Mouse (Mus musculus) CH12.LX (cell line): ENCODE results near the gene Scrn3. TPM values are rescaled to one million over a fixed set of nuclear protein-coding genes. Genes with fewer than 3 reads are reported as not detected.
A peak's percentile ranks its signal among the peaks of the same experiment; 100 is the strongest.

Source experiments
- DNase-seq: peaks from one replicate; pipeline ENCODE4 v3.0.0-alpha.2; 2013; ENCODE audit errors: extremely low read depth
- H3K27ac ChIP-seq: 2 replicates; pipeline ENCODE4 v1.5.1; 2012; ENCODE audit warnings: low read depth, mild to moderate bottlenecking, control low read depth, moderate library complexity; ENCODE audit not compliant: insufficient read depth
- H3K27me3 ChIP-seq: replicated peaks from 2 replicates; pipeline ENCODE3; 2012; ENCODE audit warnings: inconsistent platforms
- H3K36me3 ChIP-seq, 2 experiments: replicated peaks in 1 of 2; 2 replicates each; pipeline versions ENCODE3 to v1.6.1; 2012; ENCODE audit warnings: inconsistent platforms in 1 of 2, low read length in 1 of 2, mild to moderate bottlenecking in 1 of 2, mixed read lengths in 1 of 2, moderate library complexity in 1 of 2; ENCODE audit not compliant: control insufficient read depth in 1 of 2, insufficient read depth in 1 of 2
- H3K4me1 ChIP-seq, 2 experiments: 2 replicates each; pipeline ENCODE4 v1.6.1; 2012; ENCODE audit warnings: inconsistent platforms in 1 of 2, moderate library complexity in 1 of 2; ENCODE audit not compliant: insufficient read depth in 2 of 2, control insufficient read depth in 1 of 2
- H3K4me2 ChIP-seq: 2 replicates; pipeline ENCODE4 v1.6.1; 2012; ENCODE audit warnings: low read depth, mild to moderate bottlenecking, control low read depth; ENCODE audit not compliant: poor library complexity, insufficient read depth, severe bottlenecking
- H3K4me3 ChIP-seq, 3 experiments: fragments of 150-350 bp in 1 of 3; sonication (generic) in 1 of 3; replicated peaks in 1 of 3; 2 replicates each; pipeline versions ENCODE3 to v1.5.1; 2011 to 2012; ENCODE audit warnings: low read depth in 2 of 3, low read length in 2 of 3, mild to moderate bottlenecking in 2 of 3, moderate library complexity in 2 of 3, control low read depth in 1 of 3, improper control_type of control experiment in 1 of 3, inconsistent platforms in 1 of 3, mixed read lengths in 1 of 3; ENCODE audit not compliant: poor library complexity in 1 of 3
- H3K79me2 ChIP-seq: replicated peaks from 2 replicates; pipeline ENCODE4 v1.6.1; 2012; ENCODE audit warnings: mild to moderate bottlenecking, moderate library complexity; ENCODE audit not compliant: control insufficient read depth, poor library complexity, insufficient read depth, severe bottlenecking; ENCODE audit errors: extremely low read depth
- H3K9ac ChIP-seq: 2 replicates; pipeline ENCODE4 v1.6.1; 2012; ENCODE audit warnings: low read depth, mild to moderate bottlenecking, control low read depth, moderate library complexity; ENCODE audit not compliant: insufficient read depth
- H3K9me3 ChIP-seq: replicated peaks from 2 replicates; pipeline ENCODE3; 2012; ENCODE audit warnings: low read length, inconsistent platforms, mixed read lengths
- CHD1 ChIP-seq: IDR thresholded peaks from 2 replicates; pipeline ENCODE4 v1.6.1; 2012; ENCODE audit warnings: low read depth, low read length, improper control_type of control experiment, inconsistent platforms
- CTCF ChIP-seq, 2 experiments: IDR thresholded peaks in 1 of 2; conservative IDR thresholded peaks in 1 of 2; 2 replicates each; pipeline ENCODE4 v1.5.1; 2011 to 2012; ENCODE audit warnings: low read depth in 2 of 2, low read length in 2 of 2, improper control_type of control experiment in 1 of 2, inconsistent platforms in 1 of 2, mild to moderate bottlenecking in 1 of 2, moderate library complexity in 1 of 2
- E2F4 ChIP-seq: IDR thresholded peaks from 2 replicates; pipeline ENCODE4 v1.6.1; 2011; ENCODE audit warnings: low read depth, low read length, improper control_type of control experiment; ENCODE audit not compliant: insufficient replicate concordance
- ELF1 ChIP-seq: IDR thresholded peaks from 2 replicates; pipeline ENCODE4 v1.6.1; 2014; ENCODE audit warnings: low read depth, mild to moderate bottlenecking, inconsistent platforms, low read length, improper control_type of control experiment
- EP300 ChIP-seq: IDR thresholded peaks from 2 replicates; pipeline ENCODE4 v1.6.1; 2011; ENCODE audit warnings: low read length, improper control_type of control experiment
- HCFC1 ChIP-seq: IDR thresholded peaks from 2 replicates; pipeline ENCODE4 v1.6.1; 2012; ENCODE audit warnings: low read depth, mild to moderate bottlenecking, inconsistent platforms, low read length, improper control_type of control experiment
- JUND ChIP-seq: conservative IDR thresholded peaks from 2 replicates; pipeline ENCODE4 v1.6.1; 2011; ENCODE audit warnings: low read depth, low read length, improper control_type of control experiment
- KAT2A ChIP-seq: IDR thresholded peaks from 2 replicates; pipeline ENCODE4 v1.6.1; 2012; ENCODE audit warnings: low read length, improper control_type of control experiment, inconsistent platforms; ENCODE audit not compliant: insufficient replicate concordance
- MAZ ChIP-seq: IDR thresholded peaks from 2 replicates; pipeline ENCODE4 v1.6.1; 2012; ENCODE audit warnings: low read depth, mild to moderate bottlenecking, inconsistent platforms, low read length, improper control_type of control experiment, moderate library complexity
- MEF2A ChIP-seq: IDR thresholded peaks from 2 replicates; pipeline ENCODE4 v1.6.1; 2014; ENCODE audit warnings: low read depth, mild to moderate bottlenecking, inconsistent platforms, low read length, improper control_type of control experiment, borderline replicate concordance
- MXI1 ChIP-seq: IDR thresholded peaks from 2 replicates; pipeline ENCODE4 v1.6.1; 2011; ENCODE audit warnings: mild to moderate bottlenecking, low read depth, low read length, improper control_type of control experiment
- MYC ChIP-seq: IDR thresholded peaks from 2 replicates; pipeline ENCODE4 v1.6.1; 2011; ENCODE audit warnings: low read depth, mild to moderate bottlenecking, improper control_type of control experiment, low read length
- NRF1 ChIP-seq: IDR thresholded peaks from 2 replicates; pipeline ENCODE4 v1.6.1; 2014; ENCODE audit warnings: low read depth, mild to moderate bottlenecking, inconsistent platforms, low read length, improper control_type of control experiment, moderate library complexity
- SIN3A ChIP-seq: IDR thresholded peaks from 2 replicates; pipeline ENCODE4 v1.6.1; 2012; ENCODE audit warnings: low read length, improper control_type of control experiment, inconsistent platforms
- SMC3 ChIP-seq: IDR thresholded peaks from 2 replicates; pipeline ENCODE4 v1.6.1; 2011; ENCODE audit warnings: low read depth, low read length, improper control_type of control experiment
- TBP ChIP-seq: conservative IDR thresholded peaks from 2 replicates; pipeline ENCODE4 v1.6.1; 2011; ENCODE audit warnings: low read depth, low read length, improper control_type of control experiment
- TCF12 ChIP-seq: IDR thresholded peaks from 2 replicates; pipeline ENCODE4 v1.6.1; 2014; ENCODE audit warnings: low read depth, mild to moderate bottlenecking, inconsistent platforms, low read length, improper control_type of control experiment
- UBTF ChIP-seq: IDR thresholded peaks from 2 replicates; pipeline ENCODE4 v1.6.1; 2012; ENCODE audit warnings: low read depth, mild to moderate bottlenecking, inconsistent platforms, low read length, improper control_type of control experiment, moderate library complexity
- ZC3H11A ChIP-seq: IDR thresholded peaks from 2 replicates; pipeline ENCODE4 v1.6.1; 2012; ENCODE audit warnings: low read depth, mild to moderate bottlenecking, inconsistent platforms, low read length, improper control_type of control experiment
- ZMIZ1 ChIP-seq: IDR thresholded peaks from 2 replicates; pipeline ENCODE4 v1.6.1; 2012; ENCODE audit warnings: low read depth, mild to moderate bottlenecking, inconsistent platforms, low read length, improper control_type of control experiment
- ZNF384 ChIP-seq: IDR thresholded peaks from 2 replicates; pipeline ENCODE4 v1.6.1; 2012; ENCODE audit warnings: low read depth, low read length, improper control_type of control experiment, inconsistent platforms
- dilution Hi-C: fragments of 300-500 bp; cut with MboI; formaldehyde crosslinking; loops from 2 replicates; pipeline ENCODE4 v1.14.3; 2020; ENCODE audit warnings: low sequenced_read_pairs; ENCODE audit not compliant: extremely low pct_unique_long_range_greater_than_20kb, extremely low pct_ligation_motif_present
- in situ Hi-C: fragments of 300-500 bp; cut with MboI; formaldehyde crosslinking; loops from 3 replicates; pipeline ENCODE4 v1.14.3; 2019; ENCODE audit warnings: low sequenced_read_pairs, low pct_ligation_motif_present, low pct_unique_long_range_greater_than_20kb, mixed read lengths
- polyA plus RNA-seq: library from polyadenylated mRNA; unstranded; fragments of >175 nt; gene quantifications from 2 replicates; pipeline ENCODE4 v1.2.1, GENCODE M21; 2012; ENCODE audit warnings: low read depth; ENCODE audit not compliant: insufficient read length
- total RNA-seq, 2 experiments: library from RNA; depleted of rRNA; stranded (reverse); fragments of 300-350 nt in 1 of 2; fragments of >200 nt in 1 of 2; gene quantifications; 2 replicates each; pipeline ENCODE4 v1.2.3; 2012 to 2014

Scrn3 gene
- total and polyA plus RNA-seq, 3 experiments: 6.6 to 14.8 (median 11.1) TPM

GRCm38 (mm10) chr2:73313117-73313501, 708 bp downstream of the Scrn3 start:
- TF ChIP-seq CTCF (conservative IDR thresholded peaks at IDR 0.05 in 1 of 2, IDR thresholded peaks at IDR 0.05 in 1 of 2; ENCODE audit: low read depth in 2 of 2, low read length in 2 of 2): no peak
- peak; percentile 72 for TF ChIP-seq TBP
- peak; percentile 43; the same call in 1 of the 2 replicates for TF ChIP-seq ZMIZ1
- 0 out of 2 replicates have a peak, but pooled peaks have one; percentile 42 for TF ChIP-seq SIN3A
- TF ChIP-seq, all 38 proteins: peak for 3
- peak overlapping the region; percentile 62 to 97 (median 73) for H3K4me3 ChIP-seq
- peak overlapping the region; percentile 96 for H3K27ac ChIP-seq
- H3K4me1 ChIP-seq: peaks cover 0 to 26% of the 10 kb centered on the region in 2 experiments; a peak in 2 of 4 replicates
- H3K27me3 ChIP-seq: no peaks in the 10 kb centered on the region
- dilution Hi-C loops (no loop called here), in situ Hi-C loops (loop anchor here (10.0 kb wide), 1 partner anchor 92 kb away; no protein-coding TSS in a partner anchor)
- H3K9ac ChIP-seq: peak overlapping the region; percentile 66
- DNase-seq: peak; percentile 57
- peak overlapping the region; percentile 94 for H3K4me2 ChIP-seq
- peaks cover 20% of the 10 kb centered on the region for H3K79me2 ChIP-seq
- peaks cover 15 to 35% of the 10 kb centered on the region in 2 experiments for H3K36me3 ChIP-seq
- H3K9me3 ChIP-seq: no peaks in the 10 kb centered on the region

DNA sequence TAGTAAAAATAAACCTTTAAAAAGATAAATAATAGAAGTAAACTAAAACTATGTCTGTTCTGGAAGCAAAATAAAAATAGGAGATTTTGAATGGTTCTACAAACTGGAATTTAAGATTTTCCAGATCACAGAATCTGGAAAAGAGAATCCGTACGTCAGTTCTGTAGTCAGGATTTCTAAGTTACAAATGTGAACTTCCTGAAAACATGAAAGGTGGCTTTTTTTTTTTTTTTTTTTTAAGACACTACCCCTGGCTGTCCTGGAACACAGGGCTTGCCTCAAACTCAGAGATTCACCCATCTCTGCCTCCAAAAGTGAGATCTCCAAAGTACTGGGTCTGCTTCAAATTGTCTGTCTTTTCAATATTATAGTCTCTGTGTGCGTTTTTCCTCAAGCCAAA, 1.9 kb downstream of the Scrn3 start:
- H3K36me3 ChIP-seq: peaks cover 11 to 32% of the 10 kb centered on the region in 2 experiments
- H3K27me3 ChIP-seq: no peaks in the 10 kb centered on the region
- no peaks in the 10 kb centered on the region for H3K9me3 ChIP-seq
- H3K79me2 ChIP-seq: peaks cover 20% of the 10 kb centered on the region
- peak overlapping the region; percentile 66 for H3K9ac ChIP-seq
- H3K27ac ChIP-seq: no peak overlapping the region
- H3K4me1 ChIP-seq: peaks cover 0 to 26% of the 10 kb centered on the region in 2 experiments; a peak in 2 of 4 replicates
- dilution Hi-C loops (no loop called here), in situ Hi-C loops (loop anchor here (10.0 kb wide), 1 partner anchor 90 kb away; no protein-coding TSS in a partner anchor)
- H3K4me3 ChIP-seq: no peak overlapping the region
- H3K4me2 ChIP-seq: peak overlapping the region; percentile 94
- DNase-seq: no peak
- peak; percentile 61; the same call in 1 of the 2 replicates for TF ChIP-seq CHD1
- no peak for TF ChIP-seq NRF1
- TF ChIP-seq ZNF384: peak; percentile 87

DNA sequence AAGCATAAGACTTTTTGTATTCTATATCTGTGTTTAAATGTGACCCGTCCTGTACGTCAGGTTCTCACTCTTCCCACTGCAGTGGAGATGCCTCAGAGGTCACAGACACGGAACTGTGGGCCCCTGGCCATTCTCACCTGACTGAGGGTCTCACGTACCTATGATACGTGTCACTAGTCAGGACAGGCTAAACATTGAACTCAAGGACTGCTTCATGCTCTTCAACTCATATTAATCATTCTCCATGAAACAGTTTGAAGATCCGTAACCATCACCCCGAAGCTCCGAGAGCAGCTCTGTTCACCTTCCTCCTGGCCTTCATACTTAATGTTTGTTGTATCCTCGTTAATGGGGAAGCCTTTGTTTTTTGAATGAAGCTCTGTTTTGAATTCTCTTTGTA, 5.0 kb downstream of the Scrn3 start:
- no peak for DNase-seq
- in situ Hi-C loops (loop anchor here (10.0 kb wide), 1 partner anchor 87 kb away; no protein-coding TSS in a partner anchor), dilution Hi-C loops (no loop called here)

More for the DNA sequence above, 5.0 kb downstream of the Scrn3 start:
- peaks cover 0 to 16% of the 10 kb centered on the region in 2 experiments; a peak in 2 of 4 replicates for H3K4me1 ChIP-seq
- no peak overlapping the region for H3K4me2 ChIP-seq
- 0 out of 2 replicates have a peak, but pooled peaks cover 3% of the 10 kb centered on the region for H3K79me2 ChIP-seq
- H3K27me3 ChIP-seq: no peaks in the 10 kb centered on the region
- no peak overlapping the region for H3K4me3 ChIP-seq
- H3K9me3 ChIP-seq: no peaks in the 10 kb centered on the region
- H3K27ac ChIP-seq: no peak overlapping the region
- H3K36me3 ChIP-seq: peaks cover 5 to 33% of the 10 kb centered on the region in 2 experiments
- TF ChIP-seq UBTF (no peak), HCFC1 (no peak), E2F4 (no peak), KAT2A (no peak), JUND (no peak), ELF1 (no peak), ZNF384 (no peak), MEF2A (no peak), SMC3 (no peak), EP300 (no peak), MXI1 (no peak), MYC (no peak), TCF12 (no peak), MAZ (no peak), SIN3A (no peak), ZC3H11A (no peak), NRF1 (no peak)
- H3K9ac ChIP-seq: no peak overlapping the region
